Mouse (Mus musculus): ENCODE results near the gene Slc16a13. TPM values are rescaled to one million over a fixed set of nuclear protein-coding genes. Genes with fewer than 3 reads are reported as not detected.

The Slc16a13 gene
- polyA plus RNA-seq, 1 experiment = 11.3 TPM

DNA sequence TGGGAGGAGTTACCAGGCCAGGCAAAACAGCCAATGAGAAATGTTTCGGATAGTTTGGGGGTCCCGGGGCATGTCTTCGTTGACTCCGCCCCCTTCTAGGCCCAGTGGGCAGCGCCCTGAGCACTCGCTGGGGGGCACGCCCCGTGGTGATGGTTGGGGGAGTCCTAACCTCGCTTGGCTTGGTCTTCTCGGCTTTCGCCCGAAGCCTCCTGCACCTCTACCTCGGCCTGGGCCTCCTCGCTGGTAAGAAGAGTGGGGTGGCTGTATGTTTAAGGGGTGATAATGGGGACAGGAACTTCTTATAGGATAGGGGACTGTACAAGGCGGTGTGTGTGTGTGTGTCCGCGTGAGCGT, 6.0 kb downstream of the Slc16a13 start:
- TF ChIP-seq CTCF (IDR thresholded peaks at IDR 0.05; ENCODE audit: insufficient read depth, low read length) = no peak
- H3K4me3 ChIP-seq (replicated peaks; ENCODE audit: extremely low read depth, low read depth, low read length) = no peak overlapping the region
- WGBS = 25% methylated on average over 18 of the region's 18 CpGs
- peaks cover 4% of the 10 kb centered on the region; the same call in 1 of the 2 replicates for H3K4me1 ChIP-seq (ENCODE audit: control insufficient read depth, insufficient read depth, low read length)
- DNase-seq = no peak

- 3% methylated on average over 46 of the region's 46 CpGs for WGBS
- Histone ChIP-seq H3K4me1 (ENCODE audit: control insufficient read depth, insufficient read depth, low read length) (peaks cover 4% of the 10 kb centered on the region; the same call in 1 of the 2 replicates), H3K4me3 (replicated peaks; ENCODE audit: extremely low read depth, low read depth, low read length) (peak overlapping the region; percentile 31)
- DNase-seq = no peak
- TF ChIP-seq POLR2A (IDR thresholded peaks at IDR 0.05; ENCODE audit: borderline replicate concordance, extremely low read depth, low read depth, low read length) (0 out of 2 replicates have a peak, but pooled peaks have one; percentile 3), CTCF (IDR thresholded peaks at IDR 0.05; ENCODE audit: insufficient read depth, low read length) (no peak)
These were observed 6.5 kb downstream of the Slc16a13 start for GRCm38 (mm10) chr11:70214191-70214855.

- H3K4me3 ChIP-seq (replicated peaks; ENCODE audit: extremely low read depth, low read depth, low read length) = peak overlapping the region; percentile 31
- peaks cover 6% of the 10 kb centered on the region; the same call in 1 of the 2 replicates for H3K4me1 ChIP-seq (ENCODE audit: control insufficient read depth, insufficient read depth, low read length)
- no peak for TF ChIP-seq CTCF (IDR thresholded peaks at IDR 0.05; ENCODE audit: insufficient read depth, low read length)
- TF ChIP-seq POLR2A (IDR thresholded peaks at IDR 0.05; ENCODE audit: borderline replicate concordance, extremely low read depth, low read depth, low read length) = 0 out of 2 replicates have a peak, but pooled peaks have one; percentile 17
- 12% methylated on average over 26 of the region's 26 CpGs for WGBS
- no peak for DNase-seq
These were observed 7.1 kb downstream of the Slc16a13 start for GRCm38 (mm10) chr11:70213736-70214135.

- TF ChIP-seq CTCF (IDR thresholded peaks at IDR 0.05; ENCODE audit: insufficient read depth, low read length) (peak; percentile 56), POLR2A (IDR thresholded peaks at IDR 0.05; ENCODE audit: borderline replicate concordance, extremely low read depth, low read depth, low read length) (0 out of 2 replicates have a peak, but pooled peaks have one; percentile 0)
- Histone ChIP-seq H3K4me3 (replicated peaks; ENCODE audit: extremely low read depth, low read depth, low read length) (no peak overlapping the region), H3K4me1 (ENCODE audit: control insufficient read depth, insufficient read depth, low read length) (peaks cover 8% of the 10 kb centered on the region; the same call in 1 of the 2 replicates)
- DNase-seq = peak; percentile 66
- WGBS = 7% methylated on average over 9 of the region's 9 CpGs
These were observed 8.0 kb downstream of the Slc16a13 start for GRCm38 (mm10) chr11:70212896-70213295.

DNA sequence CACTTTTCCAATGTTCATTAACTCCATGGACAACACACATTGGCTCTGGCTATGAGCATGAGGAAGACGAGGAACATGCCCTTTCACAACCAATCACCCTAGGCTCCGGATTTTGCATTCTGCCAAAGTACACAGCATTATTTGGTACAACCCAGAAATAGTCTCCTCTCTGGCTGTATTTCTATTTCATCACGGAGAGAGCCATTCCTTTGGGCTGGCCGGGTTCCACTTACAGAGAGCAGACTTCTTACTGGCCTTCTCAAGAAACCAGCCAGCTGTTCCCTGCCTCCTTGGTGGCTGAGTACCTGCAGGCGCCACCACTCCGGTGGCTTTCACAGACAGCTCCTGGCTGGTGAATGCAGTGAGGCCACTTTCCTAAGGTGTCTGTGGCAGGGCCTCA, 8.4 kb downstream of the Slc16a13 start, which contains the start of gene Slc16a11:
Gene Slc16a11, plus strand, starts transcription at position 330 of the 400 bp plus-strand sequence.
- H3K4me1 ChIP-seq (ENCODE audit: control insufficient read depth, insufficient read depth, low read length) = peaks cover 8% of the 10 kb centered on the region; the same call in 1 of the 2 replicates
- TF ChIP-seq POLR2A (IDR thresholded peaks at IDR 0.05; ENCODE audit: borderline replicate concordance, extremely low read depth, low read depth, low read length) (peak; percentile 39; the same call in 1 of the 2 replicates), CTCF (IDR thresholded peaks at IDR 0.05; ENCODE audit: insufficient read depth, low read length) (no peak)
- DNase-seq = no peak
- H3K4me3 ChIP-seq (replicated peaks; ENCODE audit: extremely low read depth, low read depth, low read length) = no peak within 1 kb of the TSS
- whole genome bisulfite sequencing = 37% methylated on average over 6 of the region's 6 CpGs

- no peak overlapping the region for H3K4me3 ChIP-seq (replicated peaks; ENCODE audit: extremely low read depth, low read depth, low read length)
- 74% methylated on average over 6 of the region's 6 CpGs for WGBS
- H3K4me1 ChIP-seq (ENCODE audit: control insufficient read depth, insufficient read depth, low read length) = peaks cover 8% of the 10 kb centered on the region; the same call in 1 of the 2 replicates
- TF ChIP-seq POLR2A (IDR thresholded peaks at IDR 0.05; ENCODE audit: borderline replicate concordance, extremely low read depth, low read depth, low read length) (no peak), CTCF (IDR thresholded peaks at IDR 0.05; ENCODE audit: insufficient read depth, low read length) (no peak)
- DNase-seq = no peak
These were observed 8.9 kb downstream of the Slc16a13 start for GRCm38 (mm10) chr11:70211972-70212371.

DNA sequence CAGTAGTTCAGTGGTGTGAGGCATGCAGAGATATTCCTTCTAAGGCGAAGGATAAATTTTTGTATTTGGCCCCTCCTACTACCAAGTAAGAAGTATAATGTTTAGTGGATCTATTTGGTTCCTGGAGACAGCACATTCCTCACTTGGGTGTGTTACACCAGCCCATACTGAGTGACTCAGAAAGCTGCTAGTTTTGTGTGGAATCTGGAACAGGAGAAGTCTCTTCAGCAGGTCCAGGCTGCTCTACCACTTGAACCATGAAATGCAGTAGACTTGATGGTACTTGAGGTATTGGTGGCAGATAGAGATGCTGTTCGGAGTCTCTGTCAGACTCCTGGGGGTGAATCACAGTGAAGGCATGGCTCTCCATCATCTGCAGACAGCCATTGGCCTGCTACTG, 10.2 kb downstream of the Slc16a13 start:
- Histone ChIP-seq H3K4me3 (replicated peaks; ENCODE audit: extremely low read depth, low read depth, low read length) (no peak overlapping the region), H3K4me1 (ENCODE audit: control insufficient read depth, insufficient read depth, low read length) (peaks cover 8% of the 10 kb centered on the region; the same call in 1 of the 2 replicates)
- no peak for DNase-seq
- TF ChIP-seq CTCF (IDR thresholded peaks at IDR 0.05; ENCODE audit: insufficient read depth, low read length) (no peak), POLR2A (IDR thresholded peaks at IDR 0.05; ENCODE audit: borderline replicate concordance, extremely low read depth, low read depth, low read length) (no peak)
- 76% methylated on average over 2 of the region's 2 CpGs for WGBS

GRCm38 (mm10) chr11:70208778-70209388, 12.0 kb downstream of the Slc16a13 start:
- TF ChIP-seq CTCF (IDR thresholded peaks at IDR 0.05; ENCODE audit: insufficient read depth, low read length) = no peak
- WGBS = 60% methylated on average over 5 of the region's 5 CpGs
- Histone ChIP-seq H3K4me1 (ENCODE audit: control insufficient read depth, insufficient read depth, low read length) (0 out of 2 replicates have a peak, but pooled peaks cover 4% of the 10 kb centered on the region), H3K4me3 (replicated peaks; ENCODE audit: extremely low read depth, low read depth, low read length) (no peak overlapping the region)
- no peak for DNase-seq

DNA sequence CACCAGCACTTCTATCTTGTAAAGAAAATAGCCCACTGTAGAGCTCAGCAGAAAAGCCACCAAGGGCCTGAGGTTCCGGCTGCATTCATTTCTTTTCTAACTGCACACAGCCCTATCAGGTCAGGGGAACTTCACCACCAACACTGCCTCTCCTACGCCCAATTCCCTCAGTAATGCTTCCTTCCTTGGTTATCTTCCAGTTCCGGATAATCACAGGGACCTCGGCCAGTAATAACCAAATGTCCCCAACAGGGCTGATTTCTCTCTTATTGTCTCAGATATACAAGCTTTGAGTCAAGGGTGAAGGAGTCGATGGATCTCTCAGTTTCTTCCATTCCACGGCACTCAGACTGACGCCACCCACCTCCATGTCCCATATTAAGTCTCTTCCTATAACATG, 13.6 kb downstream of the Slc16a13 start:
- WGBS = 52% methylated on average over 7 of the region's 7 CpGs
- DNase-seq = no peak
- 0 out of 2 replicates have a peak, but pooled peaks cover 4% of the 10 kb centered on the region for H3K4me1 ChIP-seq (ENCODE audit: control insufficient read depth, insufficient read depth, low read length)
- TF ChIP-seq POLR2A (IDR thresholded peaks at IDR 0.05; ENCODE audit: borderline replicate concordance, extremely low read depth, low read depth, low read length) = no peak
- no peak overlapping the region for H3K4me3 ChIP-seq (replicated peaks; ENCODE audit: extremely low read depth, low read depth, low read length)

- no peak overlapping the region for H3K4me3 ChIP-seq (replicated peaks; ENCODE audit: extremely low read depth, low read depth, low read length)
- WGBS = 18% methylated on average over 2 of the region's 2 CpGs
- no peak for DNase-seq
- H3K4me1 ChIP-seq (ENCODE audit: control insufficient read depth, insufficient read depth, low read length) = 0 out of 2 replicates have a peak, but pooled peaks cover 4% of the 10 kb centered on the region
- no peak for TF ChIP-seq CTCF (IDR thresholded peaks at IDR 0.05; ENCODE audit: insufficient read depth, low read length)
- TF ChIP-seq POLR2A (IDR thresholded peaks at IDR 0.05; ENCODE audit: borderline replicate concordance, extremely low read depth, low read depth, low read length) = no peak
These were observed 14.1 kb downstream of the Slc16a13 start for GRCm38 (mm10) chr11:70206801-70207200.
